Mouse (Mus musculus) right cerebral cortex, postnatal 25 days (tissue): ENCODE results near the gene Ssc5d.
A peak's percentile ranks its signal among the peaks of the same experiment; 100 is the strongest.
"Not testable (repeated sequence)": the region's sequence is repeated elsewhere in the genome, so short reads cannot be mapped to it uniquely, and the experiment has no call there.

Experiments
- DNase-seq: peaks from one replicate; pipeline ENCODE4 v3.0.0; 2022

Ssc5d gene

DNA sequence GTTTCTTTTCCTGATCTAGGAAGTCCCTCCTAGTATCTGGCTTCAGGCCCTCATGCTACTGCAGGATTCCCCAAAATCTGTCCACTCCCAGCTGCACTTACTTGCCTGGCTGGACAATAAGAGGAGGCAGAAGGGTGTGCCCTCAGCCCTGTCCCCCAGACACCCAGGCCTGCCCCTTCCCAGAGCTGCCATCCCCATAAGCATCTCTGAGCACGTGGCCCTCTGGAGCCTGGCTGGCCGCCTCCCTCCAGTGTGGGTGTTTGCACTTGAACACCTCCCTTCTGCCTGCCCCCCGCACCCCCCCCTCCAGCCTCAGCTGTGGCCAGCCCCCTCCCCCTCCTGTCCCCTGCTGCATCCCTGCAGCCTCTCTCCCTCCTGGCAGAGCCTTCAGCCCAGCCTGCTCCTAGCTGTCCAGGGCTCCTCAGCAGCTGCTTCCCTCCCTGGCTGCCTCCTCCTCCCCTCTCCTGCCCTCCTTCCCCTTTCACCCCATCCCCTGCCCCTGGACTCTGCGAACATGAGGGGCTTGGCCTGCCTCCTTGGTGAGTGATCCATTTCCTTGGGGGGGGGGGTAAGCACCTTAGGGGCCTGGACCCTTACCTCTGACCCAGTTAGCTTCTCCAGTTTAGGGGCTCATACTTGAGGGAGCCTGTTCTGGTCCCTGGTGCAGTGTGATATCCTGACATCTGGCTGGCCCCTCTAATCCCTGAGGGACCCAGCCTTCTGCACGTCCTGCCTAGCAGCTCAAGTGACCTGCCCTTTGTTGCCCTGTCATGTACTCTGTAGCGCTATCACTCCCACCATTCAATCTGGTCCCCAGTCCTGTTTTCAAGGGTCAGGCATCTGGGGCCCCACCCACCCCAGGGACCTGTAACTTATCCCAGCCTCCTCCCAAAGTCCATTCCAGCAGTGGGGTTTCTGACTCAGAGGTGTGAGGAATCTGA, at the start of gene Ssc5d:
Ssc5d (plus strand) TSS at position 345 of the 941 bp plus-strand sequence.
- no peak for DNase-seq

DNA sequence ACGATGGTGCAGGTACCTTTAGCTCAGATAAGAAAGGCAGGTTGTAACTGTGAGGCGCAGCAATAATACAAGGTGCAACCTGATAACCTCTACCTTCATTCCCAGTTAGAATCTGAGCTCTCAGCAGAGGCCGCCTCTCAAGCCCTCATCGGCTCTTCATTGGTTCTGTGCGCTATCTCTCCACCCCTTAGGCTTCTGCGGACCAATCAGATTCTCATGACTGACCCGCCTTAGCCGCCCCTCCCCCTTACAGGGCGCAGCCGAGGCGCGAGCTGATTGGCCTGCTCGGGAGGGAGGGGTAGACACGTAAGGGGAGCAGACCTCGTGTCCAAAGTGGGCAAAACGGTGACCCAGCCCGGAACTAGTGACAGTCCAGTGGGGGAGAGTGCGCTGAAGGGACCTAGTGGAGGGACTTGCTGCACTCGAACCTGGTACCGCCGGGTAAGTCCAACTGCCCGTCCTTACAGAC, 48.8 kb upstream of the Ssc5d start, which contains the start of gene Isoc2a:
Isoc2a (plus strand) TSS at position 401 of the 469 bp plus-strand sequence.
- DNase-seq = peak; percentile 82

DNA sequence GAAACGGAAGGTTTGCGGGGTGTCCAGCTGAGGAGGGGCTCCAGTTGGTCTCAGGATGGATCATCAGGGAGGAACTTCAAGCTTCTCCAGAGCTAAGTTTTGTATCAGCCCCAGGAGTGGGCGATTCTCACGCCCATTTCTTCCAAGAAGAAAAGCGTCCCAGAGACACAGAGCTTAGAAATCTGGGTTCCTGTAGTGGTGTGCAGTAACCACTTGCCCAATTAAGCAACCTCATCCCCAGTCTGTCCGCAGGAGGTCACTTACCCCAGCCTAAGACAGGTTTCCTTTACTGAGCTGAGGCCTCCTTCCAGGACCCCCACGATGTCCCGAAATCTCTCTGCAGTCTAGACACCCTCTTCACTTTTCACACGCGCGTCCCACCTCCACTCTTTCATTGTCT, 48.4 kb upstream of the Ssc5d start:
- DNase-seq = no peak

DNA sequence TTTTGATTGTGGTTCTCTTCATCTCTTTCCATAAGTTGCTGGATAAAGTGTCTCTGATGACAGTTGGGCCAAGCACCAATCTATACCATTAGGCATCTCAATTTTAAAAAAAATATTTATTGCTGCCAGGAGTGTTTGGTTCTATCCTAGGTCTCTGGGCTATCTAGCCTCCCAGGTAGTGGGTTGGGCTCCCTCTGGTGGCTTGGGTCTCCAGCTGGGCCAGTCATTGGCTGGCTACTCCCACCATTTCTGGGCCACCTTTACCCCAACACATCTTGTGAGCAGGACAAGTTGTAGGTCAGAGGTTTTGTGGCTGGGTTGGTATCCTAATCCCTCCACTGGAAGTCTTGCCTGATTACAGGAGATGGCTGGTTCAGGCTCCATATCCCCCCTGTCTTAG, 47.4 kb upstream of the Ssc5d start:
- DNase-seq = no peak

DNA sequence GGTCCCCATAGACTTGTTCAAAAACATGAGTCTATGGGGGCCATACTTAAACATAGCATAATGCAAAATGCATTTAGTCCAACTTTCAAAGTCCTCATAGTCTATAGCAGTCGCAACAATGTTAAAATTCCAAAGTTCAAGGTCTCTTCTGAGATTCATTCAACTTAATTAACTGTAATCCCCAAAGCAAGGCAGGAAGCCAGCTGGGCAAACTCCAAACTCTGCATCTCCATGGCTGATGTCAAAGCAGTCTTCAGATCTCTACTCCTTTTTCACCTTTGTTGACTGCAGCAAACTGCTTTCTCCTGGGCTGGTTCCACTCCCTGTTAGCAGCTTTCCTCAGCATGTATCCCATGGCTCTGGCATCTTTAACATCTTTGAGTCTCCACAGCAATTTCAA, 46.5 kb upstream of the Ssc5d start:
- not testable (repeated sequence) for DNase-seq

DNA sequence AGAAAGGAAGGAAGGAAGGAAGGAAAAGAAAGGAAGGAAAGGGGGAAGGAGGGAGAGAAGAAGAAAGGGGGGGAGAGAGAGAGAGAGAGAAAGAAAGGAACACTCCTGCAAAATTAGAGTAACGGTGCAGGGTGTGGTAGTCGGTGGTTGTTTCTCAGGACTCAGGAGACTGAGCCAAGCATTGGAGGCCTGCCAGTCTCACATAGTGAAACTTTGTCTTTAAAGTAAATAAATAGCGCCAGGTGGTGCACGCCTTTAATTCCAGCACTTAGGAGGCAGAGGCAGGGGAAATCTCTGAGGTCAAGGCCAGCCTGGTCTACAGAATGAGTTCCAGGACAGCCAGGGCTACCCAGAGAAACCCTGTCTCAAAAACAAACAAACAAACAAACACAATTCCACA, 38.9 kb upstream of the Ssc5d start:
- no peak for DNase-seq

DNA sequence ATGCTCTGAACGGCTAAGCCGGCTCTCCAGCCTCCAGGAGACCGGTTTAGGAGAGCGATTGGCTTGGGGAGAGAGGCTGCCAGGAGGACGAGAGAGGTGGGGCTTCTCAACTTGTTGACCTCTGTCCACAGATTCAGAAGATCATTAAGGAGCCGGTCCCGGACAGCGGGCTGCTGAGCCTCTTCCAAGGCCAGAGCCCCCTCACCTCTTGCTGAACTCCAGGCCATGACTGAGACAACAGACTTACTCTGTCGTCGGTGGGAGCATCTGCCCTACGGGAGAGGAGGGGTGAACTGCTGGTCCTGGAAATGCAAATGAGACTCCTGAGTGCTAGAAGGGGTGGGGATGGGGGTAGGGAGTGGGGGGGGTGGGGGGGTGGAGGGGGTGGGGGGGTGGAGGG, 30.4 kb upstream of the Ssc5d start:
- DNase-seq = no peak

DNA sequence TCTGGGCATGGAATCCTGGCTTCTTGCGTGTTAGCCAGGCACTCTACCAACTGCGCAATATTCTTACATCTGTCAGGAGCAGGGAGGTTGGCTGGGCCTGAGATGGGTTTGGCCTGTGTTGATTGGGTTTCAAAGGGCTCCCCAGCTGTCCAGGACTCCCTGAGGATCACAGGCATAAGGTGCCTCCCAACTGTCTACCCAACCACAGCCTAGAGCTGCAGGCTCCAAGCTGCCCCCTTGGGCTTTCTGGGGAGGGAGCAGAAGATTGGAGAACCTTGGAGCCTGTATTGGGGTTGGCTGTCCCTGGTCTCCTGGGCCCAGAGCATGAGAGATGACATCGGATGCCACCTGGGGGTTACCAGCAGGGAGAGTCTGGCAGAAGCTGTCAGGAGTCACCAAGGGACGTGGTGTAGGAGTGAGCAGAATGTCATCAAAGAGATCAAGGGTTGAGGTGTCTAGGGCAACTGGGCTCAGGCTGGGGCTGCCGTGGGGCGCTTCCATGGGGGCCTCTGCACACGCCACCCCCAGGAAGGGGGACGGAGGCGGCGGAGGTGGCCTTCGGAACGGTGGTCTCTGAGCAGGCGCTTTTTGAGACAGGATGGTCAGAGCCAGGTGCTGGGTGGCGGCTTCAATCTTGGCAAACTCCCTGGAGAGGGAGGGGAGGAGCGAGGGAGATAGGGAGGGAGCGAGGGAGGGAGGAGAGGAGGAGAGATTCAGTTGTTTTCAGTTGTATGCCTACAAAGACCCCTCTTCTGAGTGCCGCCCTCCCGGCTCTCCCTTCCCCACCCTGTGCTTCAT, 26.5 kb upstream of the Ssc5d start:
- no peak for DNase-seq

DNA sequence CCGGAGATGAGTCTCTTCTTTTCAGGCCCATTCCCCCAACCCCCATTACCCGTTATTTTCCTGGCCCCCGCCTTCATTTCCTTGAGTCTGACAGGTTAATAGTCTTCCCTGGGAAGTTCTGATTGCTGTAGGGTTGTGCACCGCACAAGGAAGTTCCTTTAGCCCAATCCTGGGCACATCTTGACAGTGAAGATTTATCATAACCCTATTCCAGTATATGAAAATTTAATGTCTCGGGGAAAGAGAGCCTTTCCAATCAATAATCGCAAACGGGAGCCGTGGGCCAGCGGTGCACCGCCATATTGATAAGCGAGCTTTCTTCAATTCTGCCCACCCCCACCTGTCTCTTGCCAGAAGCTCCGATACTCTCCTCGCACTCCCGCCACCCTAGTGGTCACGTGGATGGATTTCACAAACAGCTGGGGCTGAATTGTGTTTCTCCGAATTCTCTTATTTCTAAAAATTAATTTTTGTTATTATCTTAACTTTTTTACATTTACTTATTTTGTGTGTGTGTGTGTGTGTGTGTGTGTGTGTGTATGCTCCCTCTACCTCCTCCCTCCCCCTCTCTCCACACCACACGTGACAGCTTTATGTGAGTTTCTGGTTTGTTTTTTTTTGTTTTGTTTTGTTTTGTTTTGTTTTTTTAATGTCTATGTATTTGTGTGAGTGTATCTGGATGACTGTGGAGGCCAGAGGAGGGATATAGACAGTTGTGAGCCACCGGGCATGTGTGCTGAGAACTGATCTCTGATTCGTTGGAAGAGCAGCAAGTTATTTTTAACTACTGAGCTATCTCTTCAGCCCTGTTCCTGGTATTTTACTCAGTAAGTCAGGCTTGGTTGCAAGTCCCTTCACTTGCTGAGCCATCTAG, 25.7 kb upstream of the Ssc5d start:
- no peak for DNase-seq

DNA sequence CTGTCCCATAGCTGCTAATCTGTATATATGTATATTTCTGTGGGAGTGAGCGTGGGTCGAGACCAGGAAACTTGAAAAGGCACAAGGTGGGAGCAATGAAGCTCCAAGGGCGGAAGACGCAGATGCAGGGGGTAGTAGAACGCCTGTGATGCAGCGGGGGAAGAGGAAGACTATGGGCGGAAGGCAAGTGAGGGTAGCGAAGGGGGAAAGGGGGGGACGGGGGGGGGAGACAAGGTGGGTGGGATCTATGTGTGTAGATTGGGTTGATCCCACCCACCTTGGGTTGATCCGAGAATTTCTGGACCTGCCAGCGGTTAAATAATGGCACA, 25.1 kb upstream of the Ssc5d start:
- no peak for DNase-seq

DNA sequence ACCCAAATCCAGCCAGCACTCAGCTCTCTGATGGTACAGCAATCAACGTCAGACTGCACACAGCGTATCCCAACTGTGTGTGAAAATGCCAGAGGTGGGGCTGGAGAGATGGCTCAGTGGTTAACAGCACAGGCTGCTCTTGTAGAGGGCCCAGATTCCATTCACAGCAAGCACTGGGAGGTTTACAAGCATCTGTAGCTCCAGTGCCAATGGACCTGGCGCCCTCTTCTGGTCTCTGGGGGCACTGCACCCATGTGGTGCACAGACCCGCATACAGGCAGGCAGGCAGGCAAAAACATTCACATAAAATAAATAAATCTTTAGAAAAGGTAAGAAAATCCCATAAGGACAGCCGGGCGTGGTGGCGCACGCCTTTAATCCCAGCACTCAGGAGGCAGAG, 24.4 kb upstream of the Ssc5d start:
- DNase-seq = no peak

DNA sequence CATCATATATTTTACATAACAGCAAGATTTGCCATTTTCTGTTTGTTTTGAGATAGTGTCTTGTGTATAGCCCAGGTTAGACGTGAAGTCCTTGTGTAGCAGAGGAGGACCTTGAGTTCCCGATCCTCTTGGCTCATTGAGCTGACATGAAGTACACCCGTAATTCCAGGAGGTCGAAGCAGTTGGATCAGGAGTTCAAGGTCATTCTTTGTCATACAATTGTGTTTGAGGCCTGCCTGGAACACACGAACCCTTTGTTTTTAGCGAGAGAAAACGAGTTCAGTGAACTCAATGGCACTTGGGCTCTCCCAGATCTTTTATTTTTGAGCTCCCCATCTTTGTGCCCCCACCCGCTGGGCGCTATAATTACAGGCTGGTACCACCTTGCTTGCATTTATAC, 23.2 kb upstream of the Ssc5d start:
- no peak for DNase-seq

DNA sequence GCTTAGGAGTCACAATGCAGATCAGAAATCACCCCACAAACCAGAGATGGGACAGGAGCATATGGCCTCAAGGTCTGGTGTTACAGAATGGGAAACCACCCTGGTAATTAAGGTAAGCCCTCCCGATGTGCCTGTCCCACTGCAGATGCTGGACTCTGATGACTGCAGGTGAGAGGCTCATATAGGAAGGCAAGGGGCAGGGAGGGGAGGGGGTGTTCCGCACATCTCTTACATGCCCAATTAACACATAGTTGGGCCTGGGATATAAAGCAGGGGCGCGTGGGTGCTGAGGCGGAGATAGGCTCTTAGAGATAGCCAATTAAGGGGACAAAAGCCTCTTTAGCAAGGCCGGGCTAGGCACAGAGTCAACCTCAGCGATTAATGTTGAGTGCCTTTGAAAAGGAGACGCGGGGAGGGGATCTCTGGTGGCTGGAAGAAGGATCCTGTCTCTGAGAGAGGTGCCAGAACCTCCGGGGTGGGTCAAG, 19.1 kb upstream of the Ssc5d start, which contains the start of gene Gm36210:
Gm36210 (minus strand) TSS at position 51 of the 485 bp plus-strand sequence.
- DNase-seq = no peak

DNA sequence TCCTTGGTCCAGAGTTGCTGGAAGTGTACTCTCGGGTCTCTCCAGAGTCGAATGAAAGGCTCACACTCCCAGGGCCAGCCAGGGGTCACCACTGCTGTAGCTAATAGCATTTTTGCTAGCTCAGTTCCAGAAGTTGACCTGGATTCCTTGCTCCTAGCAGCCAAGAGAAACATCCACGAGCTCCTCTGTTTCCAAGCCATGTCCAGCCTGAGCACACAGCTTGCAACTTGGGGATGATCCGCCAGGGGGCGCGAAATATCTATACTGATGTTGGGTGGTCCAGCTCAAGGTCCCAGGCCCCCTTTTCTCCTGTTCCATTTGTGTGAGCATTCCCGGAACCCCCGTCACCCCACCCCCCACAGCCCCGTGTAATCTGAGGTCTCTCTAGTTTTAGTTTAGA, 14.0 kb upstream of the Ssc5d start:
- no peak for DNase-seq

DNA sequence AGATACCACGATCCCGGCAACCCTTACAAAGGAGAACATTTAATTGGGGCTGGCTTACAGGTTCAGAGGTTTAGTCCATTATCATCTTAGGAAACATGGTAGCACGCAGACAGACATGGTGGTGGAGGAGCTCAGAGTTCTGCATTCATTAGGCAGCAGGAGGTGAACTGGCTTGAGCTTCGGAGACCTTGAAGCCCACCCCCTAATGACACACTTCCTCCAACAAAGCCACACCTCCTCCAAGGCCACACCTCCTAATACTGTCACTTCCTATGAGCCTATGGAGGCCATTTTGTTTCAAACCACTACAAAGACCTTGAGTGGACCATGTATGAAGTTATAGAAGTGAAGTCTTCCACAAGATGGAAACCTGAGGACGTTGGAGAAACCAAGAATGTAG, 13.3 kb upstream of the Ssc5d start:
- DNase-seq = no peak

DNA sequence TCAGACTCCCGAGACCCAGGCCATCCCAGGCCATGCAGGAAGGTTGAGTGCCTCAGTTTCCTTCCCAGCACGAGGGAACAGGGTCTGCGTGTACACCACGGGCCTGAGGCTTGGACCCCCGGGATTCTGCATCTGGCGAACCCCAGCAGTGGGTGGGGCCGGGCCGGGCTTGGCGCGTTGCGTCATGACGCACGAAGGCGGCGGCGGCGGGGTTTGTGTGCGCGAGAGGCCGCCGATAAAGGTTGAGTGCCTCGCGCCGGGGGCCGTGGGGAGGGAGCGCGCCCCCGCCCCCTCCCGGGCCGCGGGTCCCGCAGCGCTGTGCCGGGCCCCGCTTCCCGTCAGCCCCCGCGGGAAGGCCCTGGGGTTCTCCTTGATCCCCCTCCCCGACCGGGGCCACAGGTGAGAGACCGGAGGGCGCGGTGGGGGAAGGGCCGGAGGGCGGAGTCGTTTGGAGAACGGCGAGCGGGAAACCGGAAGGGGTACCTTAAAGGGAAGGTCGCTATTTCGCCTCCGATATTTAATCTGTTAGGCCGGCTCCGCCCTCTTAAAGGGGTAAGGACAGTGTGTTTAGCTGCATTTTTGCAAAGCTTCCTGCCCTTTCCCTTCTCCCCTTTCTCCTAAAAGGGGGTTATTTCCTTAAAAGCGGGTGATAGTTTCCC, 10.4 kb upstream of the Ssc5d start, which contains the start of gene Zfp628:
Zfp628 (plus strand) TSS at position 211 of the 659 bp plus-strand sequence.
- peak; percentile 96 for DNase-seq

DNA sequence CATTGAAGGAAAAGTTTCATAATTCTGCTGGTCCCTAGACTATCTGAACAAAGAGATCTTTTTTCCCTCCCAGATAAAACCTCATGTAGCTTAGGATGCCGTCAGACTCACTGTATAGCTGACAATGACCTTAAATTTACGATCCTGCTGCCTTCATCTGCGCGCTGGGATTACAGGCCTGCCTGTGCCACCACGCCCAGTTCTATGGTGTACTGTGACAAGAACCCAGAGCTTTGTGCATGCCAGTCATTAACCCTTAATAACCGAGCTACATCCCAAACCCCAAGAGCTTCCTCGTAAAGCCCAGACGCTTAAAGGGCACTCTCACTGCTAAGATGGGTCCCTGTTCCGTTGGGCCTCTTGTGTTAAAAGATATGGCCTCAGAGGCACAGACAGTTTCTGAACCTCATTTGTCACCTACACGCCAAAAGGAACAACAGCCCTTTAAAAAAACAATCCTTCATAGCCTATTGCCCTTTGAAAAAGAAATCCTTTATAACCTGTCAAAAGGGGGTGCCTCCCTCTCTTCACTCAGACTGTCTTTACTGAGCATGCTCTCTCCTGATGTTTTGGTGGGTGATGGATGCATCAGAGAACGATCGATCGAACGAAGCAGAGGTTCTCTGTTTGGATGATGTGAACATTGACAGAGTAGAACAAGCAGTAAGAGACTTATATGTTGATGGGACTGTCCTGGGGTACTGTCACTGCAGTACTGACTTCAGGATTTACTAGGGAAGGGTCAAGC, 9.7 kb upstream of the Ssc5d start:
- no peak for DNase-seq

DNA sequence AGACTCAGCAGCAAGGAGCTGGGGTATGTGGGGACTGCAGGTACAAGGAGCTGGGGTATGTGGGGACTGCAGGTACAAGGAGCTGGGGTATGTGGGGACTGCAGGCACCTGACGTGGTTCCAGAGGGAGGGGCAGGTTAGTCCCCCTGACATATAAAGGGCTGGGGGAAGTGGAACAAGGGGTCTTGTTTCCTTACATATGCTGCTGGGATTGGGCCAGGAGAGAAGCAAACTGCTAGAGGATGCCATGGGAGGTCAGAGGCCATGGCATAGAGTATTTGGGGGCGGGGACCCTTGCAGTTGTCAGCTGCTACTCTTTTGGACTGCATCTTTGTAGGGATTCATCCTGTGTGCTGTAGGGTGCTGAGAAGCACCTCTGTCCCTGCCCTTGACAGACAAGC, 8.1 kb upstream of the Ssc5d start:
- DNase-seq = no peak

DNA sequence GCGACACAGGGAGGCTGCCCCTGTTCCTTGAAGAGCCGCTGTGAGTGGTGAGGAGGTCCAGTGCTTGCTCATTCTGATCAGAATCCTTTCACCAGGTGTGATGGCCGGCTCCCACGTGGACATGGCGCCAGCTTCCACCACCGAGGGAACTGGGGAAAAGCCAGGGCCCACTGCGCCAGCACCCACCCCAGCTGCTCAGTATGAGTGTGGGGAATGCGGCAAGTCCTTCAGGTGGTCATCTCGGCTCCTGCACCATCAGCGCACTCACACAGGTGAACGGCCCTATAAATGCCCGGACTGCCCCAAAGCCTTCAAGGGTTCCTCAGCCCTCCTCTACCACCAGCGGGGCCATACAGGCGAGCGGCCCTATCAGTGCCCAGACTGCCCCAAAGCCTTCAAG, 6.9 kb upstream of the Ssc5d start:
- no peak for DNase-seq

DNA sequence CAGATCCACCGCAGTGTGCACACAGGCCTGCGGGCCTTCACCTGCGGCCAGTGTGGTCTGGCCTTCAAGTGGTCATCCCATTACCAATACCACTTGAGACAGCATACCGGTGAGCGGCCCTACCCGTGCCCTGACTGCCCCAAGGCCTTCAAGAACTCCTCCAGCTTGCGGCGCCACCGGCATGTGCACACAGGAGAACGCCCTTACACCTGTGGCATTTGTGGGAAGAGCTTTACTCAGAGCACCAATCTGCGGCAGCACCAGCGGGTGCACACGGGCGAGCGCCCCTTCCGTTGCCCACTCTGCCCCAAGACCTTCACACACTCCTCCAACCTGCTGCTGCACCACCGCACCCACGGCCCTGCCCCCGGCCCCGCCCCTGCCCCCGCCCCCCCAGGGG, 6.5 kb upstream of the Ssc5d start:
- no peak for DNase-seq

DNA sequence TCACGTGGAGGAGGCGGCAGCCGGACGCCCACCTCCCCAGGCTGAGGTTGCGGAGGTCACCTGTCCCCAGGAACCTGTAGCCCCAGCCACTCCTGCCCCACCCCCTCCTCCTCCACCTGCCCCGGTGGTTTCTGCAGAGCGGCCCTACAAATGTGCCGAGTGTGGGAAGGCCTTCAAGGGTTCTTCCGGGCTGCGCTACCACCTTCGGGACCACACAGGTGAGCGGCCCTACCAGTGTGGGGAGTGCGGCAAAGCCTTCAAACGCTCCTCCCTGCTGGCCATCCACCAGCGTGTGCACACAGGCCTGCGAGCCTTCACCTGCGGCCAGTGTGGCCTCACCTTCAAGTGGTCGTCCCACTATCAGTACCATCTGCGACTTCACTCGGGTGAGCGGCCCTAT, 5.6 kb upstream of the Ssc5d start:
- DNase-seq = no peak
